Mouse (Mus musculus) forebrain, embryonic 14.5 days (tissue): Measurements from ENCODE around the gene Park7. TPM values are rescaled to one million over a fixed set of nuclear protein-coding genes. Genes with fewer than 3 reads are reported as not detected.
A peak's percentile ranks its signal among the peaks of the same experiment; 100 is the strongest.
"Not testable (repeated sequence)": the region's sequence is repeated elsewhere in the genome, so short reads cannot be mapped to it uniquely, and the experiment has no call there.

Experiments
- ATAC-seq: fragments of 200-750 bp; cut with Nextera tagmentation; 2 replicates; pipeline ENCODE4 v1.8.0; 2017; ENCODE audit warnings: mild to moderate bottlenecking, moderate library complexity
- DNase-seq: peaks from one replicate; pipeline ENCODE4 v3.0.0-alpha.2; 2015; ENCODE audit warnings: low spot score
- H3K27ac ChIP-seq: fragments of 300-500 bp; sonication (generic); 2 replicates; pipeline ENCODE4 v1.5.1; 2014; ENCODE audit warnings: low read depth, mild to moderate bottlenecking, control low read depth, low read length, moderate library complexity
- H3K27me3 ChIP-seq: fragments of 300-500 bp; sonication (generic); replicated peaks from 2 replicates; pipeline ENCODE4 v1.6.1; 2014; ENCODE audit warnings: low read length, control low read depth, mixed read lengths; ENCODE audit not compliant: control insufficient read depth, insufficient read depth
- H3K36me3 ChIP-seq: fragments of 300-500 bp; sonication (generic); 2 replicates; pipeline ENCODE4 v1.6.1; 2014; ENCODE audit warnings: low read length, control low read depth; ENCODE audit not compliant: control insufficient read depth, insufficient read depth
- H3K4me1 ChIP-seq: fragments of 300-500 bp; sonication (generic); 2 replicates; pipeline ENCODE4 v1.6.1; 2014; ENCODE audit warnings: antibody characterized with exemption, low read length, control low read depth; ENCODE audit not compliant: control insufficient read depth, insufficient read depth
- H3K4me2 ChIP-seq: fragments of 300-500 bp; sonication (generic); 2 replicates; pipeline ENCODE4 v1.6.1; 2014; ENCODE audit warnings: mild to moderate bottlenecking, control low read depth, low read length
- H3K4me3 ChIP-seq: fragments of 300-500 bp; sonication (generic); 2 replicates; pipeline ENCODE4 v1.5.1; 2014; ENCODE audit warnings: low read depth, low read length, control low read depth
- H3K9ac ChIP-seq: fragments of 300-500 bp; sonication (generic); 2 replicates; pipeline ENCODE4 v1.6.1; 2014; ENCODE audit warnings: mild to moderate bottlenecking, low read length, control low read depth, moderate library complexity
- H3K9me3 ChIP-seq: fragments of 300-500 bp; sonication (generic); replicated peaks from 2 replicates; pipeline ENCODE4 v1.6.1; 2016; ENCODE audit warnings: low read length, control low read depth, mixed read lengths; ENCODE audit not compliant: control insufficient read depth
- WGBS: fragments of 180-500 bp; shearing (Covaris S2); extraction: QIAGEN DNeasy Blood & Tissue Kit; methylation state at CpG from one replicate; pipeline ENCODE4 v1.1.7; 2014; 5-methylcytosine and 5-hydroxymethylcytosine counted together
- polyA plus RNA-seq: library from polyadenylated mRNA; unstranded; fragments of >200 nt; fragmentation: Nextera tagmentation; extraction: Ambion mirVana; gene quantifications from 2 replicates; pipeline ENCODE4 v1.2.1, GENCODE M21; 2014

Gene Park7
- polyA plus RNA-seq, 1 experiment from 2014 or later: 495 TPM

- Histone ChIP-seq H3K27me3 (no peaks in the 10 kb centered on the region), H3K4me3 (no peak overlapping the region), H3K36me3 (no peaks in the 10 kb centered on the region), H3K27ac (no peak overlapping the region), H3K4me1 (no peaks in the 10 kb centered on the region), H3K9me3 (no peaks in the 10 kb centered on the region), H3K4me2 (no peak overlapping the region), H3K9ac (no peak overlapping the region)
- DNase-seq: no peak
- WGBS: 89% methylated on average over 13 of the region's 13 CpGs
- no peak for ATAC-seq
Measured at GRCm38 (mm10) chr4:150924308-150924707, 10.1 kb upstream of the Park7 start.

GRCm38 (mm10) chr4:150921206-150921605, 7.0 kb upstream of the Park7 start:
- DNase-seq: no peak
- Histone ChIP-seq H3K27ac (no peak overlapping the region), H3K4me3 (no peak overlapping the region), H3K4me1 (no peaks in the 10 kb centered on the region), H3K36me3 (no peaks in the 10 kb centered on the region), H3K9me3 (no peaks in the 10 kb centered on the region), H3K27me3 (no peaks in the 10 kb centered on the region), H3K4me2 (no peak overlapping the region), H3K9ac (no peak overlapping the region)
- ATAC-seq: no peak
- WGBS: 85% methylated on average over 8 of the region's 8 CpGs

- H3K4me2 ChIP-seq: no peak overlapping the region
- DNase-seq: no peak
- peaks cover 11% of the 10 kb centered on the region for H3K4me1 ChIP-seq
- ATAC-seq: no peak
- whole genome bisulfite sequencing: 73% methylated on average over 8 of the region's 8 CpGs
- H3K36me3 ChIP-seq: no peaks in the 10 kb centered on the region
- no peaks in the 10 kb centered on the region for H3K27me3 ChIP-seq
- no peak overlapping the region for H3K4me3 ChIP-seq
- no peak overlapping the region for H3K9ac ChIP-seq
- no peak overlapping the region for H3K27ac ChIP-seq
- no peaks in the 10 kb centered on the region for H3K9me3 ChIP-seq
Measured at GRCm38 (mm10) chr4:150917336-150918027, 3.2 kb upstream of the Park7 start.

- no peaks in the 10 kb centered on the region for H3K9me3 ChIP-seq
- H3K27ac ChIP-seq: 0 out of 2 replicates have a peak overlapping the region, but pooled peaks have one; percentile 22
- H3K9ac ChIP-seq: peak overlapping the region; percentile 80
- H3K4me1 ChIP-seq: peaks cover 11% of the 10 kb centered on the region
- no peaks in the 10 kb centered on the region for H3K27me3 ChIP-seq
- 48% methylated on average over 10 of the region's 10 CpGs for WGBS
- H3K4me2 ChIP-seq: peak overlapping the region; percentile 57
- H3K36me3 ChIP-seq: no peaks in the 10 kb centered on the region
- DNase-seq (peak; percentile 26), ATAC-seq (no peak)
- H3K4me3 ChIP-seq: peak overlapping the region; percentile 66
Measured at GRCm38 (mm10) chr4:150915181-150915906, 1.1 kb upstream of the Park7 start.

GRCm38 (mm10) chr4:150913743-150914142, 494 bp downstream of the Park7 start:
- 25% methylated on average over 12 of the region's 12 CpGs for WGBS
- DNase-seq: no peak

GRCm38 (mm10) chr4:150910164-150910951, 3.9 kb downstream of the Park7 start:
- Histone ChIP-seq H3K4me2 (peak overlapping the region; percentile 80), H3K4me3 (peak overlapping the region; percentile 13; the same call in 1 of the 2 replicates), H3K9me3 (no peaks in the 10 kb centered on the region), H3K36me3 (peaks cover 13% of the 10 kb centered on the region), H3K27me3 (no peaks in the 10 kb centered on the region), H3K9ac (0 out of 2 replicates have a peak overlapping the region, but pooled peaks have one; percentile 21), H3K27ac (peak overlapping the region; percentile 33; the same call in 1 of the 2 replicates), H3K4me1 (peaks cover 14% of the 10 kb centered on the region)
- ATAC-seq: peak; percentile 5; the same call in 1 of the 2 replicates
- 88% methylated on average over 19 of the region's 19 CpGs for WGBS
- no peak for DNase-seq

More at GRCm38 (mm10) chr4:150913743-150914142, 494 bp downstream of the Park7 start:
- Histone ChIP-seq H3K27ac (0 out of 2 replicates have a peak overlapping the region, but pooled peaks have one; percentile 60), H3K4me3 (peak overlapping the region; percentile 66), H3K27me3 (no peaks in the 10 kb centered on the region), H3K4me2 (peak overlapping the region; percentile 57), H3K9ac (peak overlapping the region; percentile 80), H3K9me3 (no peaks in the 10 kb centered on the region), H3K36me3 (no peaks in the 10 kb centered on the region), H3K4me1 (peaks cover 14% of the 10 kb centered on the region)
- no peak for ATAC-seq

GRCm38 (mm10) chr4:150909451-150910156, 4.6 kb downstream of the Park7 start:
- no peaks in the 10 kb centered on the region for H3K9me3 ChIP-seq
- under 1% methylated on average over 54 of the region's 56 CpGs for WGBS

GRCm38 (mm10) chr4:150908512-150908911, 5.7 kb downstream of the Park7 start:
- Histone ChIP-seq H3K4me2 (peak overlapping the region; percentile 80), H3K36me3 (peaks cover 27% of the 10 kb centered on the region)
- not testable (repeated sequence) for H3K4me3 ChIP-seq, H3K9me3 ChIP-seq, H3K9ac ChIP-seq, H3K27ac ChIP-seq, ATAC-seq, DNase-seq, H3K4me1 ChIP-seq, H3K27me3 ChIP-seq
- WGBS: 80% methylated on average over 5 of the region's 5 CpGs

More at GRCm38 (mm10) chr4:150909451-150910156, 4.6 kb downstream of the Park7 start:
- peak overlapping the region; percentile 80 for H3K4me2 ChIP-seq
- DNase-seq (peak; percentile 99), ATAC-seq (peak; percentile 91)
- peak overlapping the region; percentile 71 for H3K27ac ChIP-seq
- no peaks in the 10 kb centered on the region for H3K27me3 ChIP-seq
- H3K9ac ChIP-seq: peak overlapping the region; percentile 95
- H3K36me3 ChIP-seq: peaks cover 19% of the 10 kb centered on the region
- H3K4me1 ChIP-seq: peaks cover 8% of the 10 kb centered on the region
- peak overlapping the region; percentile 89 for H3K4me3 ChIP-seq
